Mouse (Mus musculus): ENCODE measurements around the gene Myrfl.

DNA sequence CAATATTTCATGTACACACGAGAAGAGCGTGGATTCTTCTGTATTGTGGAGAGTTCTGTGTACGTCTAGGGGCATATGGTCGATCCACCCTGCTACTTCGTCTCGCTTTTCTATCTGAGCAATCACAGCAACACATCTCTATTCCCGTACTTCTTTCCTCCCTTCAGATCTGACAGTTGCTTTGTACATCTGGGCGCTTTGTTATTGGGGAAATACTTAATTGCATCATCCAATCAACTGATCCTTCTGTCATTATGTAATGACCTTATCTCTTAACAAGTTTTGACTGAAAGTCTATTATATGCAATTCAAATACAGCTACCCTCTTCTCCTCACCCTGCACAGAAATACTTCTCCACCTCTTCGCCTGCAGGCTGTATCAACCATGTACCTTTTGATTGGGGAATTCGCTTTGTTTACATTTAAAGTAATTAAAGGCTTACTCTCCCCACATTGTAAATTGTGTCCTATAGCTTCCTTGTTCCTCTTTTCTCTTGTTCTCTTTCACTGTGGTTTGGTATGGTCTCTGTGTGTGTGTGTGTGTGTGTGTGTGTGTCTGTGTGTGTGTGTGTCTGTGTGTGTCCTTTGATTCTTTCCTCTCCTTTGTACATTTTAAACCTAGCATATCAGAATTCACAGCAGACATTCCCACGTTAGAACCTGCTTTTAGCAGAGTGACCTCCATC is 29.9 kb upstream of the Myrfl start:
- no peak for TF ChIP-seq CTCF (IDR thresholded peaks at IDR 0.05; ENCODE audit: extremely low read depth, insufficient read length, insufficient replicate concordance, low read depth, low read length)
- no peak for TF ChIP-seq POLR2A (IDR thresholded peaks at IDR 0.05; ENCODE audit: low read depth, low read length)

All from small intestine, adult 2 months (tissue).